Mouse (Mus musculus) embryonic fibroblast, embryonic 13.5 days (primary cell): ENCODE results near the gene Cpsf4l.

ENCODE experiments used
- CTCF ChIP-seq: IDR thresholded peaks from 2 replicates; pipeline ENCODE4 v1.5.1; 2011; ENCODE audit warnings: mild to moderate bottlenecking, control low read depth, low read length, moderate library complexity, borderline replicate concordance; ENCODE audit not compliant: insufficient read depth
- POLR2A ChIP-seq: IDR thresholded peaks from 2 replicates; pipeline ENCODE4 v1.6.1; 2011; ENCODE audit warnings: low read depth, mild to moderate bottlenecking, control low read depth, low read length, moderate library complexity

DNA sequence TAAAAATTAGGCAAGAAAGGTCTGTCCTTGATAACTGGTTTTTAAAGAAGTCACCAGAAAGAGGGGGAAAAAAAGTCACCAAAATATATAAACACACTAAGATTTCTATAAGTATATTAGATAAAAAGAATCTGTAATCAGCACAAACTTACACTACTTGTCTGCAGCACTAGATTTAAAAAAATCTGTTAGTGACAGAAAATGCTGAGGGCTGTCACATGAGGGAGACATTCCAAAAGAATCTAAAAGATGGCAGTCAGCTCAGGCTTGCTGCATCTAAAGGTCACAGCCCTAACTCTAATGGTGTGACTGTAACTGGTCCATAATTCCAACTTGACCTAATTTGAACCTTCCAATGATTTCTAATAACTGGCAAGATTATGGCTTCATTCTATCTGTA, 27.8 kb downstream of the Cpsf4l start:
- TF ChIP-seq CTCF, result no peak
- TF ChIP-seq POLR2A, result no peak
